Comparison of ENCODE assay signal across 10 mouse cellular contexts in the genomic region with DNA sequence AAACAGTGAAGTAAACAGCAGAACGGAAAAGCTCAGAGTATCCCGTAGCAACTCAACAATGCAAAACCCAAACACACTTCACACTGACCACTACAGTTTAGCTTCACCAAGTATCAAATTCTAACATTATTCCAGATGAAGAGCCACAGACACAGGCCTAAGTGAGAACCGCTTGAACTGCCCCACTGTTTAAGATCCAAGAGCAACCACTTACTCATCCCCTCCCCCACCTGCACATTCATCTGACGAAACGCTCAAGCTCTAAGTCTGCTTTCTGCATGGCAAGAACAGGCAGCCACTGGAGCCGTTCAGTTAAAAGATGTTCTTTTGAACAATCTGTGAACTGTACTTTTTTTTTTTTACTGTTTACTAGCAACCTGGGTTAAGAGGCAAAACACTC. TPM values are rescaled to one million over a fixed set of nuclear protein-coding genes. Genes with fewer than 3 reads are reported as not detected.
A peak's percentile ranks its signal among the peaks of the same experiment; 100 is the strongest.
DNase-seq lines count a peak whose midpoint lies in the region; ATAC-seq lines count a peak whose summit lies in the region.
"Had no signal": no experiment of that assay in that cellular context is flagged by ENCODE, and none has a peak within 500 bp of the region (broad histone marks: within the 10 kb centered on the region; RNA-seq: fewer than 3 reads in every experiment).

No protein-coding gene starts in this region.

- WGBS in hindbrain, embryonic 13.5 days = 45% methylated on average over 6 of the region's 6 CpGs
- WGBS in hindbrain, embryonic 11.5 days = 53% methylated on average over 6 of the region's 6 CpGs
- WGBS in forebrain, embryonic 13.5 days = 17% methylated on average over 6 of the region's 6 CpGs
- WGBS in neural tube, embryonic 14.5 days = 41% methylated on average over 6 of the region's 6 CpGs
- WGBS in kidney, embryonic 16.5 days = 45% methylated on average over 6 of the region's 6 CpGs

- H3K4me2 ChIP-seq in hindbrain, embryonic 13.5 days = no peak overlapping the region
- no peak overlapping the region for H3K4me2 ChIP-seq in hindbrain, embryonic 11.5 days (replicated peaks; ENCODE audit: low read depth, low read length)
- no peak overlapping the region for H3K4me2 ChIP-seq in forebrain, embryonic 13.5 days
- H3K4me2 ChIP-seq in neural tube, embryonic 14.5 days (ENCODE audit: low read depth, low read length) = no peak overlapping the region
- no peak overlapping the region for H3K4me2 ChIP-seq in kidney, embryonic 16.5 days (replicated peaks; ENCODE audit: low read depth, low read length)
- H3K4me2 ChIP-seq: liver, embryonic 11.5 days had no signal

- peak overlapping the region; percentile 48; the same call in 1 of the 2 replicates for H3K27ac ChIP-seq in hindbrain, embryonic 13.5 days
- H3K27ac ChIP-seq in hindbrain, embryonic 11.5 days (ENCODE audit: low read depth, low read length) = no peak overlapping the region
- no peak overlapping the region for H3K27ac ChIP-seq in forebrain, embryonic 13.5 days
- H3K27ac ChIP-seq in neural tube, embryonic 14.5 days (ENCODE audit: low read depth, low read length) = no peak overlapping the region
- no peak overlapping the region for H3K27ac ChIP-seq in kidney, embryonic 16.5 days (ENCODE audit: low read length)

- no peaks in the 10 kb centered on the region for H3K27me3 ChIP-seq in hindbrain, embryonic 13.5 days
- H3K27me3 ChIP-seq in hindbrain, embryonic 11.5 days (ENCODE audit: control insufficient read depth, insufficient read depth, low read length) = no peaks in the 10 kb centered on the region
- H3K27me3 ChIP-seq in forebrain, embryonic 13.5 days = 0 out of 2 replicates have a peak, but pooled peaks cover 3% of the 10 kb centered on the region
- H3K27me3 ChIP-seq in neural tube, embryonic 14.5 days (ENCODE audit: control insufficient read depth, insufficient read depth, low read length) = no peaks in the 10 kb centered on the region
- H3K27me3 ChIP-seq in kidney, embryonic 16.5 days (ENCODE audit: insufficient read depth, low read length) = no peaks in the 10 kb centered on the region
- H3K27me3 ChIP-seq: CH12.LX had no signal

- H3K4me3 ChIP-seq in hindbrain, embryonic 13.5 days = no peak overlapping the region
- H3K4me3 ChIP-seq in hindbrain, embryonic 11.5 days (ENCODE audit: low read depth, low read length) = no peak overlapping the region
- no peak overlapping the region for H3K4me3 ChIP-seq in forebrain, embryonic 13.5 days
- H3K4me3 ChIP-seq in neural tube, embryonic 14.5 days (ENCODE audit: low read depth, low read length) = no peak overlapping the region
- H3K4me3 ChIP-seq in kidney, embryonic 16.5 days (ENCODE audit: low read length) = no peak overlapping the region

- no peaks in the 10 kb centered on the region for H3K36me3 ChIP-seq in hindbrain, embryonic 13.5 days
- no peaks in the 10 kb centered on the region for H3K36me3 ChIP-seq in hindbrain, embryonic 11.5 days (ENCODE audit: control insufficient read depth, insufficient read depth, low read length)
- H3K36me3 ChIP-seq in forebrain, embryonic 13.5 days (ENCODE audit: poor library complexity, severe bottlenecking) = no peaks in the 10 kb centered on the region
- no peaks in the 10 kb centered on the region for H3K36me3 ChIP-seq in neural tube, embryonic 14.5 days (ENCODE audit: control insufficient read depth, insufficient read depth, low read length)
- no peaks in the 10 kb centered on the region for H3K36me3 ChIP-seq in kidney, embryonic 16.5 days (ENCODE audit: insufficient read depth, low read length)

- no peak for DNase-seq in hindbrain, embryonic 11.5 days (ENCODE audit: low spot score)
- DNase-seq in brain, adult 2 months (ENCODE audit: low read depth, low spot score) = peak; percentile 30
- DNase-seq in ovary, adult 18-20 months (ENCODE audit: low spot score) = no peak
- DNase-seq: kidney, adult 2 months had no signal

- no peak overlapping the region for H3K9ac ChIP-seq in hindbrain, embryonic 13.5 days
- no peak overlapping the region for H3K9ac ChIP-seq in hindbrain, embryonic 11.5 days (ENCODE audit: low read depth, low read length)
- H3K9ac ChIP-seq in forebrain, embryonic 13.5 days = no peak overlapping the region
- H3K9ac ChIP-seq in neural tube, embryonic 14.5 days (replicated peaks; ENCODE audit: low read depth, low read length) = no peak overlapping the region
- no peak overlapping the region for H3K9ac ChIP-seq in kidney, embryonic 16.5 days (replicated peaks; ENCODE audit: low read length)

- peak; percentile 17; the same call in 1 of the 2 replicates for ATAC-seq in hindbrain, embryonic 13.5 days (ENCODE audit: low FRiP score)
- no peak for ATAC-seq in hindbrain, embryonic 11.5 days (ENCODE audit: low FRiP score)
- peak; percentile 61 for ATAC-seq in forebrain, embryonic 13.5 days
- peak; percentile 22; the same call in 1 of the 2 replicates for ATAC-seq in neural tube, embryonic 14.5 days (ENCODE audit: low read depth)
- no peak for ATAC-seq in kidney, embryonic 16.5 days (ENCODE audit: low FRiP score, low TSS enrichment)

- no peaks in the 10 kb centered on the region for H3K9me3 ChIP-seq in hindbrain, embryonic 13.5 days
- no peaks in the 10 kb centered on the region for H3K9me3 ChIP-seq in hindbrain, embryonic 11.5 days (ENCODE audit: control insufficient read depth, low read length)
- H3K9me3 ChIP-seq in forebrain, embryonic 13.5 days (replicated peaks) = no peaks in the 10 kb centered on the region
- no peaks in the 10 kb centered on the region for H3K9me3 ChIP-seq in neural tube, embryonic 14.5 days (ENCODE audit: control insufficient read depth, low read length)
- H3K9me3 ChIP-seq in kidney, embryonic 16.5 days (ENCODE audit: low read length) = no peaks in the 10 kb centered on the region

- H3K4me1 ChIP-seq in hindbrain, embryonic 13.5 days (replicated peaks) = peaks cover 22% of the 10 kb centered on the region
- no peaks in the 10 kb centered on the region for H3K4me1 ChIP-seq in hindbrain, embryonic 11.5 days (replicated peaks; ENCODE audit: control insufficient read depth, insufficient read depth, low read length)
- peaks cover 56% of the 10 kb centered on the region for H3K4me1 ChIP-seq in forebrain, embryonic 13.5 days
- H3K4me1 ChIP-seq in neural tube, embryonic 14.5 days (ENCODE audit: control insufficient read depth, insufficient read depth, low read length) = no peaks in the 10 kb centered on the region
- no peaks in the 10 kb centered on the region; the same call in 1 of the 2 replicates for H3K4me1 ChIP-seq in kidney, embryonic 16.5 days (ENCODE audit: insufficient read depth, low read length)

RNA-seq across cellular contexts. Expression of a gene that starts 32.5 kb away (rescaled TPM):
- 4.9 and 5.6 TPM in 2 replicates for polyA plus RNA-seq in hindbrain, embryonic 13.5 days (2015; fragmentation: Nextera tagmentation; extraction: Ambion mirVana)
- 9.0 and 10.2 TPM in 2 replicates for polyA plus RNA-seq in hindbrain, embryonic 11.5 days (2014; fragmentation: Nextera tagmentation; extraction: Ambion mirVana)
- 12.5 and 13.0 TPM in 2 replicates for polyA plus RNA-seq in forebrain, embryonic 13.5 days (2015; fragmentation: Nextera tagmentation; extraction: Ambion mirVana)
- polyA plus RNA-seq in neural tube, embryonic 14.5 days (2014; fragmentation: Nextera tagmentation; extraction: Ambion mirVana) = 5.7 and 7.9 TPM in 2 replicates
- 23.2 and 23.3 TPM in 2 replicates for polyA plus RNA-seq in kidney, embryonic 16.5 days (2015; fragmentation: Nextera tagmentation; extraction: Ambion mirVana)

Comparison
In these comparisons a context has a peak if more than half of its experiments do, and no peak if none do; other contexts are left out.
1. ATAC-seq: peak in hindbrain, embryonic 13.5 days (single experiment), forebrain, embryonic 13.5 days (single experiment) and neural tube, embryonic 14.5 days (single experiment); none in hindbrain, embryonic 11.5 days (single experiment) and kidney, embryonic 16.5 days (single experiment).